Mouse (Mus musculus) T-cell, adult 2 months (primary cell): Measurements from ENCODE around the gene Tmsb10.

Experiments used
- DNase-seq: peaks from one replicate; pipeline ENCODE4 v3.0.0; 2022; ENCODE audit warnings: low spot score

The Tmsb10 gene

DNA sequence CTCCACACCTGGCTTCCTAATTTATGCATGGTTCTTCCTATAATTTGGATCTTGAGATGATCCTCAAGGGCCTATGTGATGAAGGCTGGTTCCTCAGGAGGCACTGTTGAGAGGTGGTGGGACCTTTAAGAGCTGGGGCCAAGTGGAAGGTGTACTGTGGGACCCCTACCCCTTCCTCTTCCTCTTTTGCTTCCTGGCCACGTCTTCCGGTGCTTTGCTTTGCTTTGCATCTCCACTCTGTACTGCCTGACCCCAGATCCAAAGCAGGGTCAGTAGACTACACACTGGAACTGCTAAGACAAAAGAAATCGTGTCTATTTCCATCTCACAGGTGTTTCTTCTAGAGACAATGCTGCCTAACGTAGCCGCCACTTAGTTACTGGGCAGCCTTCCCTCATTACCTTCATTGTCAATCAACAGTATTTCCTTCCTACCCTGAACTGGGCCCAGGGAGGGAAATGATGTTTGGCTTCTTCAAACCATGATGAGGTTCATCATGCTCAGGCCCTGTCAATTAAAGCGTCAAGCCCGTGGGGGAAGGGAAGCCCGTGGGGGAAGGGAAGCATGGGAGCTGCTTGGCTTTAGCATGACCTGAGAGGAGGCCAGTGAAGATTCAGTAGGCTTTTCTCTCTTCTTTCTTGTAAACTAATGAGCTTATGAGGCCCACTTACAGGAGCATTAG, 2.9 kb downstream of the Tmsb10 start:
- DNase-seq: peak; percentile 44

DNA sequence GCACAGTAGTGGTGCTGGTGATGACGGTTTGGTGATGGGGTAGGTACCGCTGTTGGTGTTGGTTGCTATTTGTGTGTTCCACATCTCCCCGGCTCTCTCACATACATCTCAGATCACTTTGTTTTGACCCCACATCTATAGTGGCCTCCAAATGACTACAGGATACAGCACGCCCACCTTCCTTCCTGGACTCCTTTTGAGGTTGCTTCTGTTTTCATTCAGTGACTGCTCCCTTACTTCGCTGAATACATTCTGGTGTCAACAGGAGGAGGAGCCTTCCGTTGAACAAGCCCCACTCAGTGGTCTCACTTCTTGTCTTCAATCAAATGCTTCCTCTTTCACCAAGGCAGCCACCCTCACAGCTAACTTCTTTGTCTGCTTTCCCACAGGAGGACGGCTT, 3.8 kb downstream of the Tmsb10 start:
- peak; percentile 88 for DNase-seq

DNA sequence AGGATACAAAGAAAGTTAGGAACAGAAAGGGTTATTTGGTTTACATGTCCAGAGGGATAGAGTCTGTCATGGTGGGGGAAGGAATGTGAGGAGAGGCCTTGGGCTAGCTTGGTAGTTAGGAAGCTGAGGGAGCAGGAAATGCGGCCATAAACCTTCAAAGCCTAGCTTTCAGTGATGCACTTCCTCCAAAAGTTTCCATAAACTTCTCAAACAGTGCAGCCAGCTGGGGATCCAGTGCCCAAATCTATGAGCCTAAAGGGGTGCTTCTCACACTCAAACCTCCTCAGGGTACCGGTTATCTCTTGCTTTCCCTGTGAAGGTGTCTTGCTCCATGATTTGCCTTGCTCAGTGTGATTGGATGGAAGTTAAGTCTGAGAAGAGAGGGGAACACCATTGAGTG, 5.6 kb downstream of the Tmsb10 start:
- DNase-seq: peak; percentile 40

DNA sequence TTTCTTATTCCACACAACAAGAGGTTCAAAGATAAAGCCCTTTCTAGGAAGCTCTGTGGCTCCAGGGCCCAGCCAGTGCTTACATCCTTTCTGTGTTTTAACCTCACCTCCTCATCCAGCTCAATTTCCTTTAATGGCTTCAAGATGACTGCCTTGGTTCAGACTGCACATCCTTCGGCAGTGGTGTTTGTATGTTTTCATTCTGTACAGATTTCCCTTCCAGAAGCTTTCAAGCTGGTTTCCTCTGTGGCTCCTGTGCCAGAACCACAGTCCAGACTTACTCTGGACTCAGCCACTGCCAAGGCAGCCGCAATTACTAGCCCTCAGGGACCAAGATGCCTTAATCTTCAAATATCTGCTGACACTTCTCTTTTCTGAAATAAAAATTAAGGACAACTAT, 6.3 kb downstream of the Tmsb10 start:
- DNase-seq: peak; percentile 36

DNA sequence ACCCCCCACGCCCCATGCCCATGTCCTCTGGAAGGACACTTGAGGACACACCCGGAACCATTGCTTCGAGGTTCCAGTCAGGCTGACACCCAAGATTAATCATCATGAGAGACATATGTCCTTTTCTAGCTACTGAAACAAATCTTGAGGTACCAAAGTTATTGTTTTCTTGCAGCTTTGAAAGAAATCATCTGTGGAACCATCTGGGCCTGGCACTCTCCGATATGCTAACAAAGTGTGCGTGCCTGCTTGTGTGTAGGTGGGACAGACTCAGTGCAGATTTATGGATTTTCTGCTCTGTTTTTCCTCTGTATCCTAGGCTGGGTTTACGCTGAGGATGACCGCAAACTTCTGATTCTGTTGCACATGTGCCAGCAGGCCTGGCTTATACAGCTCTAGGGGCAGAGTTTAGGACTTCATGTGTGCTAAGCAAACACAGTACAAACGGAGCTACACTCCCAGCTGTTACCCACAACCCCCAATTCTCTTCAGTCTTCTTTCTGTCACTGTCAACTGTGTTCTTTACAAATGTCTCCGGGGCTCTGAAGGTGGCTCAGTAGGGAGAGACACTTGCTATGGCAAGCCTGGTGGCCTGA, 9.3 kb downstream of the Tmsb10 start:
- no peak for DNase-seq

DNA sequence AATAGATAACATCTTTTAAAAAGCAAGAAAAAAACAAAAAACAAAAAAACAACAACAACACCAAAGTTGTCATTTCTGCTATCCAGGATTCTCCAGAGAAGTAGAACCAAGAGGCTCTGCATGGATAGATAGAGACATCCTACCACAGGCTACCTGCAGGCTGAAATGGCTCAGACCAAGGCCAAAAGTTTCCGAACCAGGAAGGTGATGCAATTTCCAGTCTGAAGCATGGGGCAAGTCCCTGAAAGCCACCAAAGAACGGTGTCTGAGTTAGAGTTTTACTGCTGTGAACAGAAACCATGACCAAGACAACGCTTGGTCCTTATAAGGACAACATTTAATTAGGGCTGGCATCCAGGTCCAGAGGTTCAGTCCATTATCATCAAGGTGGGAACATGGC, 10.2 kb downstream of the Tmsb10 start:
- DNase-seq: no peak

DNA sequence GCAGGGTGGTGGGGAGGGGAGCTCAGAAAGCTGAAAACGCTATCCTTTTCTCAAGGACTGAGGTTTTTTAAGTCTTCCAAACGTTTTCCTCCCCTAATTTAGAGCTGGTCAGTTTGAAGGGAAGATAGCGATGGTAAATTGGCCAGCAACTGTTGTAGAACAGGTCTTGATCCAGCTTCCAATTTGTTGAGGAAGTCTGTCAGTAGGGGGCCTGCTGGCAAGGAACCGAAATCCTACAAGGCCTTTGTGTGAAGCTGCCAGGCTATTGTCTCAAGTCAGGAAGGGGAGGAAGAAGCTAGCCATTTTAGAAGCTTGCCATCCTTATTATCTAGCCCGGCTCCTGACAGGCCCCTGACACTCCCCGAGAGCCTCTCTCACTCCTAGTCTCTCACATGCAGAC, 10.6 kb downstream of the Tmsb10 start:
- no peak for DNase-seq

DNA sequence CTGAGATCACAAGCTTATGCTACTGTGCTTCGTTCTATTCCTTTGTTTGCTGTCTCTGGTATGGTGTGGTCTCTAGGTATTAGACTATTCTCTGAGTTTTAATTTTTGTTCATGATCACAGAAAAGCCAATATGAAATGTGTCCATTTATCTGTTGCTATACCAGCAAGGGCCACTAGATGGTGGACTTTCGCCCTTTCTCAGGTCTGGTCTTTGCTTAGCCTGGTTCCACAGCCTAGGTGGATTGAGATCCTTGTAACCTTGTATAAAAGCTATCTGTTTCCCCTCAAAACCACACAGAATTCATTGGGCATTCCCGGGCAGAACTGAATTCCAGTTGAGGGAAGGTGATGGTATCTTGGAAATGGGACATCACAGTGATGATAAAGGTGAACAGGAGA, 18.1 kb downstream of the Tmsb10 start:
- peak; percentile 76 for DNase-seq

DNA sequence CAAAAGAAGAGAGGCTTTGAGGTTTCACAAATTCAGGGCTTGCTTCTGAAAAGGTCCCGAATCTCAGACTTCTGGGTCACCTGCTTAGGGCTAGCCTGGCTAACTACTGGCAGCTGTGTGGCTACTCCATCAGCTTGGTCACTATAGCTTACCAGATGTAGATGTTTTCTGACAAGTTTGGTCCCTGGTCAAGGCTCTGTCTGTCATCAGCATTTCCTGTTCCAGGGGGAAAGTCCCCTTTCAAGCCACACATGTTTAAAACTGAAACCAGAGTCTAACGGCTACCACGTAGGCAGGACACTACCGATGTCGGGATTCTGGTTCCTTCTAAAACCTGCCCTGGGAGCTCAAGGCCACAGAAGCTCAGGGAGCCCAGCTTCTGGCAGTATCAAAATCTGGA, 20.7 kb downstream of the Tmsb10 start:
- DNase-seq: peak; percentile 63

DNA sequence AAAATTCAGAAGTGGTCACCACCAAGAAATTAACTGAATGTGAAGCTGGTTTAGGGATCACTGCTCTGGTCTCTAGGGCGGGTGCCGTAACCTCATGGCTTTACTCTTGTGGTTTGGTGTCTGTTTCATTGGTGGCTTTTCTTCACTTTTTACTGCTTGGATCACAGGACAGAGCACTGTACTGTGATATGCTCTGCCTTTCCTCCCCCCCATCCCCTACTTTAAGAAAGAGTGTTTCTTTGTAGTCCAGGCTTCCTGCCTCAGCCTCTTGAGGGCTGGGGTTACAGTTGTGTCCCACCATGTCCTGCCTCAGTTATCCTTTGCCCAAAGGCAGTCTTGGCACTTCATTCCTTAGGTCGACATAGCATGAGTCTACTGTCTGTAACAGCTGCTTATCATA, 21.1 kb downstream of the Tmsb10 start:
- DNase-seq: peak; percentile 54

DNA sequence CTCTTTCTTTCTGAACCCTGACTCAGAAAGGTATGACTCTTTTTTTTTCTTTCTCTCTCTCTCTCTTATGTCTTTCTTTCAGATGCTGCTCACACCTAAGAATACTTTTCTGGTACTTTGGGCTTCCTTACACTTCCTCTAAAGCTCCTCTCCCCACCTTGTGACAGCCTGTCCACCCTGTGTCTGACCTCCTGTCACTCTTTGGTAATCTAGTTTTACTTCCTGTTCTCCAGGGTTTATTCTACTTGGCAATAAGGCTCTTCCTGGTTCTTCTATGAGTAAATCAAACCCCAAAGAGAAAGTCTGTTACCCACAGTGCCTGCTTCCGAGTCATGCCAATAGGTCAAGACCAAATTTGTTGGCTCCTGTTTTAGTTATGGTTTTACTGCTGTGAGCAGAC, 25.6 kb downstream of the Tmsb10 start:
- no peak for DNase-seq

DNA sequence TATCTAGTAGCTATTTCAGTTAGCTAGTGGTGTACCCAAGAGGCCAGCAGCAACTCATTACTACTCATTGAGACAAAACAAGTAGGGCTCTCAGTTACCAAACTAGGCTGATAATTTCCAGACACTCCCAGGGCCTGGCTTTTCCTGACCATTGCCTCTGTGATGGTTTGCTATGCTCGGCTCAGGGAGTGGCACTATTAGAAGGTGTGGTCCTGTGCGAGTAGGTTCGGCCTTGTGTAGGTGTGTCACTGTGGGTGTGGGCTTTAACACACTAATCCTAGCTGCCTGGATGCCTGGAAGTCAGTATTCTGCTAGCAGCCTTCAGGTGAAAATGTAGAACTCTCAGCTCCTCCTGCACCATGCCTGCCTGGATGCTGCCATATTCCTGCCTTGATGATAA, 27.0 kb downstream of the Tmsb10 start:
- no peak for DNase-seq

DNA sequence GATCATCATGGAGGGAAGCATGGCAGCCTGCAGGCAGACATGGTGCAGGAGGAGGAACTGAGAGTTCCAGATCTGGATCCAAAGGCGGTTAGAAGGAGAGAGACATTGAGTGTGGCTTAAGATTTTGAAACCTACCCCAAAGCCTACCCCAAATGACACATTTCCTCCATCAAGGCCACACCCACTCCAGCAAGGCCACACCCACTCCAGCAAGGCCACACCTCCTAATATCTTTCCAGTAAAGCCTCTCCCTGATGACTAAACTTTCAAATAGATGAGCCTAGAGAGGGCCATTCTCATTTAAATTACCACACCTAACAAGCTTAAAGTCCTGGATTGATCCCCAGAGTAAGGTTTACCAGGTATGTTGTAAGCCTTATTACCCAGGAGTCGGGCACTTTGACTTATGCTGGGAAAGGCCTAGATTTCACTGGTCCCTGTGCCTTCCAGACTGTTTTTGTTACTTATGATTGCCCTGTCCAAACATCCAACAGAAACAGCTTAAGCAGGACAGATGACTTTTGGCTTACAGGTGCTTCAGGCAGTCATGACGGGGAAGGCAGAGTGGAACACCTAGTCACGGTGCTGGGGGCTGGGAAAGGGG, 28.7 kb downstream of the Tmsb10 start:
- DNase-seq: no peak

DNA sequence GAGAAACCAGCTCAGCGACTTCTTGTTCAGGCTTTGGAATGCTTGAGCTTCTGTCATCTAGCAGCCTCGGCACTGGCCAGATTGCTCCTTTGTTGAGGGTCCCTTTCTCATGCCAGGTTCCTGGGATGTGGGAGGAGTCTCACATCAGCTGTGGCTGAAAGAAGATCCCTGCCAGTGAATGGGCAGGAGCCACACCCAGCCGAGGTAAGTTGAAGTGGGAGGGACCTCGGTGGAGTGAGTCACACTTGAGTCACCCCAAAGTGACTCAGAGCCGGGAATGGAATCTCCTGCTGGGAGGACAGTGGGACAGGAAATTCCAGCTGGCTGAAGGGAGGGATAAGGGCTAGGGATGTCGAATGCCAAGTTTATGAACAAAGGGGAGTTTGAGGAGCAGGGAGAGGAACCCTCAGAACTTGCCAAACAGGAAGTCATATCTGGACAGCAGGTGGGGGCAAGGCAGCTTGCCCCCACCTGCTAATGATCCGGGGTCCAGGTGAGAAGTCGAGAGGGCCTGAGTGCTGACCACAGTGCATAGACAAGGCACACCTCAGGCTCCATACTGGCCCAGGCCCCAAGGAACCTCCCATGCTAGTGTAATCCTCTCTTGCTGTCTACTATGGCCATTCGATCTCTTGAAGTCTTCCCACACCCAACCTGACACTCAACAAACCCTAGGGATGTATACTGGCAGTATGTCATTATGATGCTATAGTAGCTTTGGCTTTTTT, 31.6 kb downstream of the Tmsb10 start:
- DNase-seq: no peak

DNA sequence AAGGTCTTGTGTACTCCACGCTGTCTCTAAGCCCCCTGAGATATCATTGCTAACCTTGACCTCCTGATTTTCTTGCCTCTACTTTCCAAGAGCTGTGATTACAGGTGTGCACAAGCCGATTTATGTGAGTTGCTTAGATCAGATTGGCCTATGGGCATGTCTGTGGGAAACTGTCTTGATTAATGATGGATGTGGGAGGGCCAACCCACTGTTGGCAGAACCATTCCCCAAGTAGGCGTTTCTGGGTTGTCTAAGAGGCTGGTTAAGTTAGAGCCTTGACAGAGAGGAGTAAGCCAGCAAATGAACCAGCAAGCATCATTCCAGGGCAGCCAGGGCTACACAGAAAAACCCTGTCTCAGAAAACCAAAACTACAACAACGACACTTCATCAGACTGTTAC, 32.5 kb downstream of the Tmsb10 start:
- no peak for DNase-seq

DNA sequence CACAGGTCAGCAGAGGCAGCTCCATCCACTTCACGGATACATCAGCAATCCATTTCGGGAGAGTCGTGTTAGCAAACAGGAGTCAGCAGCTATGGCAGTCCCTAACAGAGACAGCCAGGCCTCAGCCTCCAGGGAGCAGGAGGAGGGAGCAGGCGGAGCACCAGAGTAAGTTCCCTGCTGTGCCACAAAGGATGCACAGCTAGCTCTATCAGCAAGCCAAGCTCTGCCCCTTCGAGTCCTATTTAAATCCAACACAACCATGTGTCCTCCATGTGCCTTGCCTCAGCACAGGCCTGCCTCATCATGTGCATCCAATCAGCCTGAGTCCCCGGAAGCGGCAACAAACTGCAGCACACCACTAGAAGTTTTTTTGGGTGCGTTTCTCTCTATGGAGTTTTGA, 35.2 kb downstream of the Tmsb10 start:
- no peak for DNase-seq

DNA sequence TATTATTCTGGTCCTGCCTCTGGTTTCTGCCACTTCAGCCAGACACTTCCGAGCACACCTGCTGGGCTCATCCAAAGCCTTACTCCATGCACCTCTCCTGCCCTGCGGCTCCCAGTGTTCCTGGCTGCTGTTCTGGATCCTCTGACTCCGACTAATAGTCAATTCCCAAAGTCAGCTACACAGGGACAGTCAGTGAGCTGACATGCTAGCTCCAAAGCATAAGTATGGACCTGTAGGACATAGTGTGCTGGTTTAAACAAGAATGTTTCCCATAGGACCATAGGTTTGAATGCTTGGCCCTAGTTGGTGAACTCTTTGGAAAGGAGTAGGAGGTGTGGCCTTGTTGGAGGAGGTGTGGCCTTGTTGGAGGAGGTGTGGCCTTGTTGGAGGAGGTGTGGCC, 37.5 kb downstream of the Tmsb10 start:
- no peak for DNase-seq

DNA sequence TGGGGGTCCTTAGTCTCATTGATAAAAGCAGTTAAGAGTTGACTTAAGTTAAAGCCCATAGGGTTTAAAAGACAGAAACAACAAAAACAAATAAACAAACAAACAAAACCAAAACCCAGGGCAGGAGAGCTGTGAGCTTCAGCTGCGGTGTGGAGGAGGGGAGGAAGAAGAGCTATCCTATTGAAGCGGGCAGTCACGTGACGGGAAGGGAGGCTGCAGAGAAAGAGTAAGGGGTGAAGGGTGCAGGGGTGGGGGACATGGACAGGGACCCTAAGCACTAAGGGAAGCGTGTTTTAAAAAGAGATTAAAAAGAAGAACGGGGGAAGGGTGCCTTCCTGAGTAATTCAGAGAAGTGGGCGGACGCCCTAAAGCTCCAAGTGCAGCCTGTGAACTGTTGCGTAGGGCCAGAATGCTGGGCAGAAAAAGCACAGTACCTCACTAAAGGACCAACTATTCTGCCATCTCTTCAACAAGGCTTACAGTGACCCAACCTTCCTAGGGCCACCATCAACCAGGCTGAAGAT, 40.0 kb downstream of the Tmsb10 start:
- no peak for DNase-seq

DNA sequence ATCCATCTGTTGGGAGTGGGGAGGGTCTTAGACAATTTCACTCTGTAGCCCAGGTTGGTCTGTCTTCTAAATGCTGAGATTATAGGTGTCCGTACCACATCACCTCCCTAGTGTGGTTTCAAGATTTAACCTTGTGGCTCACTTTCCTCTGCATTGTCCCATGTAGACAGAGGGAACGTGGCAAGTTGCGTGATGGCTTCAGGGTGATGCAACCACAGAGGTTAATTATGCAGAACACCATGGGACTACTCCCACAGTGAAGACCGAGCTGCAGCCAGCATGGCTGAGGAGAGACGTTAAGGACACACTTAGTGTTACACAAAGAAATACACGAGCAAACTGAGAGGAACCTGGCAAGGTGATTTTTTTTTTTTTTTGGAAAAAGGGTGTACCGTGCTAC, 42.2 kb downstream of the Tmsb10 start:
- DNase-seq: no peak

DNA sequence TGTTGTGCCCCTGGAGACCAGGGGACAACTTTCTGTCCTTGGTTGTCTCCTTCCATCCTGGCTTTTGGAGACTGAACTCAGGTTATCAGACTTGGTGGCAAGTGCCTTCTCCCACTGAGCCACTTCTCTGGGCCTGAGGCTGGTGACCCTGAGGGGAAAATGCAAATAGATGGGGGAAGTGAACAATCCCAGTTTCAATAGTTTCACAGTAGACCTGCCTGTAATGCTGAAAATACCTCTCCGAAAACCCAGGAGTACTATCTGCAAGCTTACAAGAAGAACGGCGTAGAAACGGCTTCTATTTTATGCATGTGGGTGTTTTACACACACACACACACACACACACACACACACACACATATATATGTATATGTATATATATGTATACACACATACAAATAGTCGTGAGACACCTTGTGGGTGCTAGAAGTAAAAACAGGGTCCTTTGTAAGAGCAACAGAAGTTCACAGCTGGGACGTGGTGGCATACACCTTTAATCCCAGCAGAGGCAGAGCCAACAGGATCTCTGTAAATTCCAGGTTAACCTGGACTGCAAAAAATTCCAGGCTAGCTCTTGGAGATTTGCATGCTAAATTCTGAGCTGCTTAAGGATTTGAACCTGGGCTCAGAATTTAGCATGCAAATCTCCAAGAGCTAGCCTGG, 44.3 kb downstream of the Tmsb10 start:
- DNase-seq: no peak

DNA sequence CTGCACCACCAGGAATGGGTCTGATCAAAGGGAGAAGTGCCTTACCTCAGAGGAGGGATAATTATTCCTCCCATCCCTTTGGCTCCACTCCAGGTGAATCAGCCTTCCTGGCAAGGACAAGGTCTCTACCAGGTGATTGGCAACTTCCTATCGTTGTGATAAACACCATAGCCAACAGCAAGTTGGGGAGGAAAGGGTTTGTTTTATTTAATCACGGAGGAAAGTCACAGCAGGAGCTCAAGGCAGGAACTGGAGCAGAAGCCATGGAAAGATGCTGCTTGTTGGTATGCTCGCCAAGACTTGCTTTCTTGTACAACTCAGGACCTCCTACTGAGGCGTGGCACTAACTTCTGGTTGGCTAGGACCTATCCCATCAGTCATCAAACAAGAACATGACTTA, 47.3 kb downstream of the Tmsb10 start:
- no peak for DNase-seq
